Mouse (Mus musculus): ENCODE results near the gene Dab1. TPM values are rescaled to one million over a fixed set of nuclear protein-coding genes. Genes with fewer than 3 reads are reported as not detected.

The Dab1 gene
- polyA plus RNA-seq, 1 experiment from 2014 or later, result 36.4 TPM

- DNase-seq (ENCODE audit: low spot score) (no peak), ATAC-seq (ENCODE audit: insufficient read depth, low FRiP score, low TSS enrichment) (no peak)
- H3K27ac ChIP-seq (ENCODE audit: low read depth, low read length), result no peak overlapping the region
- H3K36me3 ChIP-seq (ENCODE audit: control insufficient read depth, insufficient read depth, low read length), result no peaks in the 10 kb centered on the region
- WGBS, result 80% methylated on average over 3 of the region's 3 CpGs
- no peaks in the 10 kb centered on the region for H3K27me3 ChIP-seq (ENCODE audit: control insufficient read depth, insufficient read depth, low read length)
- no peak overlapping the region for H3K4me2 ChIP-seq (ENCODE audit: low read depth)
- H3K4me3 ChIP-seq (ENCODE audit: low read depth, low read length), result no peak overlapping the region
- no peak overlapping the region for H3K9ac ChIP-seq (ENCODE audit: low read length)
- no peaks in the 10 kb centered on the region for H3K9me3 ChIP-seq (ENCODE audit: control insufficient read depth, low read length)
- no peaks in the 10 kb centered on the region for H3K4me1 ChIP-seq (ENCODE audit: control insufficient read depth, insufficient read depth, low read length)
These were observed 262.5 kb downstream of the Dab1 start for GRCm38 (mm10) chr4:103881641-103882040.

- 84% methylated on average over 2 of the region's 2 CpGs for WGBS
- Histone ChIP-seq H3K9ac (ENCODE audit: low read length) (no peak overlapping the region), H3K4me2 (ENCODE audit: low read depth) (no peak overlapping the region), H3K4me3 (ENCODE audit: low read depth, low read length) (no peak overlapping the region), H3K36me3 (ENCODE audit: control insufficient read depth, insufficient read depth, low read length) (no peaks in the 10 kb centered on the region), H3K9me3 (ENCODE audit: control insufficient read depth, low read length) (no peaks in the 10 kb centered on the region), H3K27me3 (ENCODE audit: control insufficient read depth, insufficient read depth, low read length) (no peaks in the 10 kb centered on the region), H3K4me1 (ENCODE audit: control insufficient read depth, insufficient read depth, low read length) (no peaks in the 10 kb centered on the region), H3K27ac (ENCODE audit: low read depth, low read length) (no peak overlapping the region)
- DNase-seq (ENCODE audit: low spot score), result no peak
- ATAC-seq (ENCODE audit: insufficient read depth, low FRiP score, low TSS enrichment), result no peak
These were observed 268.9 kb downstream of the Dab1 start for GRCm38 (mm10) chr4:103888086-103888485.

- H3K4me1 ChIP-seq (ENCODE audit: control insufficient read depth, insufficient read depth, low read length), result no peaks in the 10 kb centered on the region
- no peaks in the 10 kb centered on the region for H3K27me3 ChIP-seq (ENCODE audit: control insufficient read depth, insufficient read depth, low read length)
- DNase-seq (ENCODE audit: low spot score), result no peak
- H3K36me3 ChIP-seq (ENCODE audit: control insufficient read depth, insufficient read depth, low read length), result no peaks in the 10 kb centered on the region
- H3K4me3 ChIP-seq (ENCODE audit: low read depth, low read length), result no peak overlapping the region
- ATAC-seq (ENCODE audit: insufficient read depth, low FRiP score, low TSS enrichment), result no peak
- no peak overlapping the region for H3K27ac ChIP-seq (ENCODE audit: low read depth, low read length)
- H3K9ac ChIP-seq (ENCODE audit: low read length), result no peak overlapping the region
- no peaks in the 10 kb centered on the region for H3K9me3 ChIP-seq (ENCODE audit: control insufficient read depth, low read length)
- no peak overlapping the region for H3K4me2 ChIP-seq (ENCODE audit: low read depth)
- WGBS, result 93% methylated on average over 3 of the region's 3 CpGs
These were observed 270.0 kb downstream of the Dab1 start for GRCm38 (mm10) chr4:103889110-103889509.

- Histone ChIP-seq H3K4me2 (ENCODE audit: low read depth) (no peak overlapping the region), H3K9me3 (ENCODE audit: control insufficient read depth, low read length) (no peaks in the 10 kb centered on the region), H3K27ac (ENCODE audit: low read depth, low read length) (no peak overlapping the region), H3K36me3 (ENCODE audit: control insufficient read depth, insufficient read depth, low read length) (no peaks in the 10 kb centered on the region), H3K4me3 (ENCODE audit: low read depth, low read length) (no peak overlapping the region), H3K27me3 (ENCODE audit: control insufficient read depth, insufficient read depth, low read length) (no peaks in the 10 kb centered on the region), H3K9ac (ENCODE audit: low read length) (no peak overlapping the region), H3K4me1 (ENCODE audit: control insufficient read depth, insufficient read depth, low read length) (no peaks in the 10 kb centered on the region)
- WGBS, result 91% methylated on average over 4 of the region's 4 CpGs
- ATAC-seq (ENCODE audit: insufficient read depth, low FRiP score, low TSS enrichment) (no peak), DNase-seq (ENCODE audit: low spot score) (no peak)
These were observed 277.6 kb downstream of the Dab1 start for GRCm38 (mm10) chr4:103896806-103897205.

DNA sequence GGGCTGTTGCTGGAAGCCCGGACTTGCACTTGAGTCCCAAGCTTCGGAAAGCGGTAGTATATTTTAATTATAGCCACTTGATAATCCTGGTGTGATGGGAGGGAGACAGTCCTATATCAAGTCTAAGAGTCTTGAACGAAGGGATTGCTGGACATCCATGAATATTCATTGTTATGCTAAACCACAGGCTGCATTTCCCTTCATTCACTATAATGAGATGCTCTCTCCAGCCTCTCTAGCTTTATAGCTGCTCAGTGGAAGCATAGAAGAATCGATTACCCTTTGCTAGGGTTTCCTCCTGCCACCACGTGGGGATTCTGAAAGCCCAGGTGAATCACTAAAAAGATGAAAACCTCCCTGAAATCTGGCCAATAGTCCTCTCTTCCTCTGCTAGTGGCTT, 278.5 kb downstream of the Dab1 start:
- Histone ChIP-seq H3K4me1 (ENCODE audit: control insufficient read depth, insufficient read depth, low read length) (no peaks in the 10 kb centered on the region), H3K4me3 (ENCODE audit: low read depth, low read length) (no peak overlapping the region), H3K27me3 (ENCODE audit: control insufficient read depth, insufficient read depth, low read length) (no peaks in the 10 kb centered on the region), H3K9me3 (ENCODE audit: control insufficient read depth, low read length) (no peaks in the 10 kb centered on the region), H3K9ac (ENCODE audit: low read length) (no peak overlapping the region), H3K36me3 (ENCODE audit: control insufficient read depth, insufficient read depth, low read length) (no peaks in the 10 kb centered on the region), H3K27ac (ENCODE audit: low read depth, low read length) (no peak overlapping the region), H3K4me2 (ENCODE audit: low read depth) (no peak overlapping the region)
- DNase-seq (ENCODE audit: low spot score) (no peak), ATAC-seq (ENCODE audit: insufficient read depth, low FRiP score, low TSS enrichment) (peak; percentile 27; the same call in 1 of the 2 replicates)
- WGBS, result 53% methylated on average over 6 of the region's 6 CpGs

- Histone ChIP-seq H3K4me1 (ENCODE audit: control insufficient read depth, insufficient read depth, low read length) (no peaks in the 10 kb centered on the region), H3K9ac (ENCODE audit: low read length) (no peak overlapping the region), H3K27ac (ENCODE audit: low read depth, low read length) (no peak overlapping the region), H3K27me3 (ENCODE audit: control insufficient read depth, insufficient read depth, low read length) (no peaks in the 10 kb centered on the region), H3K4me2 (ENCODE audit: low read depth) (no peak overlapping the region), H3K36me3 (ENCODE audit: control insufficient read depth, insufficient read depth, low read length) (no peaks in the 10 kb centered on the region), H3K4me3 (ENCODE audit: low read depth, low read length) (no peak overlapping the region), H3K9me3 (ENCODE audit: control insufficient read depth, low read length) (no peaks in the 10 kb centered on the region)
- ATAC-seq (ENCODE audit: insufficient read depth, low FRiP score, low TSS enrichment) (peak; percentile 60), DNase-seq (ENCODE audit: low spot score) (peak; percentile 29)
- WGBS, result 32% methylated on average over 4 of the region's 4 CpGs
These were observed 292.3 kb downstream of the Dab1 start for GRCm38 (mm10) chr4:103911441-103911840.

GRCm38 (mm10) chr4:103912071-103912470, 292.9 kb downstream of the Dab1 start:
- Histone ChIP-seq H3K27ac (ENCODE audit: low read depth, low read length) (no peak overlapping the region), H3K27me3 (ENCODE audit: control insufficient read depth, insufficient read depth, low read length) (no peaks in the 10 kb centered on the region), H3K4me2 (ENCODE audit: low read depth) (no peak overlapping the region), H3K9me3 (ENCODE audit: control insufficient read depth, low read length) (no peaks in the 10 kb centered on the region), H3K4me1 (ENCODE audit: control insufficient read depth, insufficient read depth, low read length) (no peaks in the 10 kb centered on the region), H3K9ac (ENCODE audit: low read length) (no peak overlapping the region), H3K4me3 (ENCODE audit: low read depth, low read length) (no peak overlapping the region), H3K36me3 (ENCODE audit: control insufficient read depth, insufficient read depth, low read length) (no peaks in the 10 kb centered on the region)
- no peak for DNase-seq (ENCODE audit: low spot score)
- 71% methylated on average over 6 of the region's 6 CpGs for WGBS
- no peak for ATAC-seq (ENCODE audit: insufficient read depth, low FRiP score, low TSS enrichment)

GRCm38 (mm10) chr4:103922431-103922931, 303.3 kb downstream of the Dab1 start:
- Histone ChIP-seq H3K36me3 (ENCODE audit: control insufficient read depth, insufficient read depth, low read length) (no peaks in the 10 kb centered on the region), H3K9me3 (ENCODE audit: control insufficient read depth, low read length) (no peaks in the 10 kb centered on the region), H3K27ac (ENCODE audit: low read depth, low read length) (no peak overlapping the region), H3K4me3 (ENCODE audit: low read depth, low read length) (no peak overlapping the region), H3K4me2 (ENCODE audit: low read depth) (no peak overlapping the region), H3K4me1 (ENCODE audit: control insufficient read depth, insufficient read depth, low read length) (peaks cover 2% of the 10 kb centered on the region; the same call in 1 of the 2 replicates), H3K27me3 (ENCODE audit: control insufficient read depth, insufficient read depth, low read length) (no peaks in the 10 kb centered on the region), H3K9ac (ENCODE audit: low read length) (no peak overlapping the region)
- no peak for ATAC-seq (ENCODE audit: insufficient read depth, low FRiP score, low TSS enrichment)
- 65% methylated on average over 3 of the region's 3 CpGs for WGBS
- no peak for DNase-seq (ENCODE audit: low spot score)

- Histone ChIP-seq H3K36me3 (ENCODE audit: control insufficient read depth, insufficient read depth, low read length) (no peaks in the 10 kb centered on the region), H3K9ac (ENCODE audit: low read length) (no peak overlapping the region), H3K4me1 (ENCODE audit: control insufficient read depth, insufficient read depth, low read length) (peaks cover 2% of the 10 kb centered on the region; the same call in 1 of the 2 replicates), H3K9me3 (ENCODE audit: control insufficient read depth, low read length) (no peaks in the 10 kb centered on the region), H3K4me3 (ENCODE audit: low read depth, low read length) (no peak overlapping the region), H3K4me2 (ENCODE audit: low read depth) (no peak overlapping the region), H3K27ac (ENCODE audit: low read depth, low read length) (no peak overlapping the region), H3K27me3 (ENCODE audit: control insufficient read depth, insufficient read depth, low read length) (no peaks in the 10 kb centered on the region)
- WGBS, result 46% methylated on average over 5 of the region's 5 CpGs
- DNase-seq (ENCODE audit: low spot score), result no peak
- no peak for ATAC-seq (ENCODE audit: insufficient read depth, low FRiP score, low TSS enrichment)
These were observed 307.5 kb downstream of the Dab1 start for GRCm38 (mm10) chr4:103926682-103927081.
